Mouse (Mus musculus): ENCODE results near the gene Ccr4. TPM values are rescaled to one million over a fixed set of nuclear protein-coding genes. Genes with fewer than 3 reads are reported as not detected.

Ccr4 gene
- not detected for total RNA-seq (2021)
- long read RNA-seq, experiment 1 = 0 reads
- long read RNA-seq, experiment 2 = 0 reads

GRCm38 (mm10) chr9:114504816-114505215 is at the start of gene Ccr4:
Gene Ccr4, minus strand, starts transcription at chr9:114504916.
- DNase-seq (ENCODE audit: low spot score in 2 of 2) = no peak

GRCm38 (mm10) chr9:114553828-114554227 is 49.1 kb upstream of the Ccr4 start:
- DNase-seq (ENCODE audit: low spot score in 2 of 2) = no peak

GRCm38 (mm10) chr9:114550033-114550432 is 45.3 kb upstream of the Ccr4 start:
- DNase-seq (ENCODE audit: low spot score in 2 of 2) = no peak

GRCm38 (mm10) chr9:114549117-114549516 is 44.4 kb upstream of the Ccr4 start:
- DNase-seq (ENCODE audit: low spot score in 2 of 2) = no peak

- DNase-seq (ENCODE audit: low spot score in 2 of 2) = no peak
These were observed 43.8 kb upstream of the Ccr4 start for GRCm38 (mm10) chr9:114548496-114548895.

- no peak for DNase-seq (ENCODE audit: low spot score in 2 of 2)
These were observed 42.9 kb upstream of the Ccr4 start for GRCm38 (mm10) chr9:114547643-114548077.

- DNase-seq (ENCODE audit: low spot score in 2 of 2) = no peak
These were observed 42.0 kb upstream of the Ccr4 start for GRCm38 (mm10) chr9:114546765-114547164.

GRCm38 (mm10) chr9:114544754-114545393 is 40.2 kb upstream of the Ccr4 start:
- no peak for DNase-seq (ENCODE audit: low spot score in 2 of 2)

- DNase-seq (ENCODE audit: low spot score in 2 of 2) = no peak
These were observed 39.4 kb upstream of the Ccr4 start for GRCm38 (mm10) chr9:114543882-114544753.

- no peak for DNase-seq (ENCODE audit: low spot score in 2 of 2)
These were observed 36.6 kb upstream of the Ccr4 start for GRCm38 (mm10) chr9:114541279-114541741.

GRCm38 (mm10) chr9:114538996-114539563 is 34.4 kb upstream of the Ccr4 start:
- DNase-seq (ENCODE audit: low spot score in 2 of 2) = no peak

- DNase-seq (ENCODE audit: low spot score in 2 of 2) = no peak
These were observed 31.9 kb upstream of the Ccr4 start for GRCm38 (mm10) chr9:114536628-114537027.

- DNase-seq (ENCODE audit: low spot score in 2 of 2) = no peak
These were observed 30.2 kb upstream of the Ccr4 start for GRCm38 (mm10) chr9:114534747-114535517.

- no peak for DNase-seq (ENCODE audit: low spot score in 2 of 2)
These were observed 29.1 kb upstream of the Ccr4 start for GRCm38 (mm10) chr9:114533848-114534247.

- no peak for DNase-seq (ENCODE audit: low spot score in 2 of 2)
These were observed 26.6 kb upstream of the Ccr4 start for GRCm38 (mm10) chr9:114531276-114531675.

- DNase-seq (ENCODE audit: low spot score in 2 of 2) = no peak
These were observed 23.9 kb upstream of the Ccr4 start for GRCm38 (mm10) chr9:114528680-114529048.

GRCm38 (mm10) chr9:114527992-114528679 is 23.4 kb upstream of the Ccr4 start:
- no peak for DNase-seq (ENCODE audit: low spot score in 2 of 2)

GRCm38 (mm10) chr9:114527085-114527484 is 22.4 kb upstream of the Ccr4 start:
- DNase-seq (ENCODE audit: low spot score in 2 of 2) = peak; percentile 28 to 38

- DNase-seq (ENCODE audit: low spot score in 2 of 2) = no peak
These were observed 21.9 kb upstream of the Ccr4 start for GRCm38 (mm10) chr9:114526581-114526980.

- no peak for DNase-seq (ENCODE audit: low spot score in 2 of 2)
These were observed 21.2 kb upstream of the Ccr4 start for GRCm38 (mm10) chr9:114525891-114526290.

All from adrenal gland, adult 18-20 months (tissue).